11 mouse cellular contexts compared by ENCODE assay signal in the genomic region with DNA sequence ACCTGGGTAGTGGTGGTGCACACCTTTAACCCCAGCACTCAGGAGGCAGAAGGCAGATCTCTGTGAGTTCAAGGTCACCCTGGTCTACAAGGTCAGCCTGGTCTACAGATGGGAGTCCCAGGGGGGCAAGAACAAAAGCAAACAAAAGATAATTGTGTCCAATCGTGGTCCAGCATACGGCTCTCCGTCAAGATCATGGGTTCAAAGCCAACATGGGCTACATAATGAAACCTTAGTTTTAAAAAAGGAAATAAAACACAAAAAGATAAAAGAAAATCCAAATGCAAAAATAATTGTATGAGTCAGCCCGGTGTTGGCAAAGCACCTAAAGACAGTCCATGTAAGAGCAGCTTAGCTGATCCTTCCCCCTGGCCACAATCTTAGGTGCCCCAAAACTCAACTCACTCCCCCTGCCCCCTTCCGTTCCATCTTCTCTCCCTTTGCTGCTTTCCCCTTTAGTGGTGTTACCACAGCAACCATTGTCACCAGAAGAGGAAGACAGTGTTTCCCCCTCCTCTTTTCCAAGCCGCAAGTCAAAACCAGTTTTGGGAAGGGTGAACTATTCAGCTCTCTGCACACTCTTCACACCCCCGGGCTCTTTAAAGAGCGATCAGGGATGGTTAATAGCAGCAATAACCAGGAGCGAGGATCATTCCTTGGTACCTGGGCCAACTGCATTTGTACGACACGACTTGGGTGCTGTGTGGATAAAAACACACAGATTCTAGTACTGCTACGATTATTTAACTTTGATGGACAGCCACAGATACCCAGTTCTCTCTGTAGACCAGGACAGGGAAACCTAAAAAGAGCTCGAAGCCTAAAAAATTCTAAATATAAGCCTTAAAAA. TPM values are rescaled to one million over a fixed set of nuclear protein-coding genes. Genes with fewer than 3 reads are reported as not detected.
A peak's percentile ranks its signal among the peaks of the same experiment; 100 is the strongest.
DNase-seq lines count a peak whose midpoint lies in the region; ATAC-seq and TF ChIP-seq lines count a peak whose summit lies in the region.
"Had no signal": no experiment of that assay in that cellular context is flagged by ENCODE, and none has a peak within 500 bp of the region (broad histone marks: within the 10 kb centered on the region; RNA-seq: fewer than 3 reads in every experiment).

No protein-coding gene starts in this region.

- H3K36me3 ChIP-seq in heart, adult 2 months (ENCODE audit: control insufficient read depth, insufficient read depth, low read length) = peaks cover 2% of the 10 kb centered on the region; the same call in 1 of the 2 replicates
- no peaks in the 10 kb centered on the region for H3K36me3 ChIP-seq in ES-Bruce4 (ENCODE audit: control insufficient read depth, insufficient read depth, low read length, poor library complexity, severe bottlenecking)
- H3K36me3 ChIP-seq in embryonic facial prominence, embryonic 10.5 days (replicated peaks) = no peaks in the 10 kb centered on the region
- H3K36me3 ChIP-seq: liver, embryonic 12.5 days had no signal

- no peak overlapping the region for H3K9ac ChIP-seq in heart, adult 2 months (ENCODE audit: low read depth, low read length)
- no peak overlapping the region for H3K9ac ChIP-seq in ES-Bruce4 (ENCODE audit: low read depth, poor library complexity, severe bottlenecking)
- H3K9ac ChIP-seq: liver, embryonic 12.5 days had no signal

- peaks cover 2% of the 10 kb centered on the region; the same call in 1 of the 2 replicates for H3K79me2 ChIP-seq in heart, adult 2 months (replicated peaks; ENCODE audit: control insufficient read depth, insufficient read depth, low read length)

- H3K27me3 ChIP-seq in heart, adult 2 months (ENCODE audit: control insufficient read depth, insufficient read depth, low read length) = no peaks in the 10 kb centered on the region
- H3K27me3 ChIP-seq in ES-Bruce4 (ENCODE audit: control insufficient read depth, insufficient read depth, low read length, poor library complexity, severe bottlenecking) = no peaks in the 10 kb centered on the region
- H3K27me3 ChIP-seq in embryonic facial prominence, embryonic 10.5 days (replicated peaks; ENCODE audit: low read depth, poor library complexity, severe bottlenecking) = peaks cover 38% of the 10 kb centered on the region

- H3K4me1 ChIP-seq in heart, adult 2 months (ENCODE audit: control insufficient read depth, insufficient read depth, low read length) = peaks cover 24% of the 10 kb centered on the region
- H3K4me1 ChIP-seq in ES-Bruce4 (ENCODE audit: control insufficient read depth, insufficient read depth, low read length) = peaks cover 5% of the 10 kb centered on the region
- H3K4me1 ChIP-seq in embryonic facial prominence, embryonic 10.5 days = peaks cover 39% of the 10 kb centered on the region

- no peak for TF ChIP-seq POLR2A in heart, adult 2 months (IDR thresholded peaks at IDR 0.05; ENCODE audit: insufficient read depth, low read depth, low read length)
- no peak for TF ChIP-seq POLR2A in ES-Bruce4 (IDR thresholded peaks at IDR 0.05; ENCODE audit: insufficient read depth, low read length)

- no peak for DNase-seq in heart, adult 2 months
- DNase-seq in heart, postnatal 10 days = no peak
- DNase-seq in embryonic facial prominence, embryonic 10.5 days (ENCODE audit: low spot score) = no peak
- DNase-seq in thymus, postnatal 4 days = no peak
- no peak for DNase-seq in urinary bladder, postnatal 25 days (ENCODE audit: low spot score)
- DNase-seq: cerebellum, adult 8-10 months; layer of hippocampus, adult 9-11 months had no signal

- H3K4me3 ChIP-seq in heart, adult 2 months = no peak overlapping the region
- H3K4me3 ChIP-seq in ES-Bruce4 (ENCODE audit: low read depth, low read length) = no peak overlapping the region
- H3K4me3 ChIP-seq in embryonic facial prominence, embryonic 10.5 days = 0 out of 2 replicates have a peak overlapping the region, but pooled peaks have one; percentile 11
- H3K4me3 ChIP-seq: liver, embryonic 12.5 days had no signal

- peak overlapping the region; percentile 82 for H3K27ac ChIP-seq in heart, adult 2 months
- no peak overlapping the region; the same call in 1 of the 2 replicates for H3K27ac ChIP-seq in ES-Bruce4 (ENCODE audit: insufficient read depth, low read length)
- no peak overlapping the region for H3K27ac ChIP-seq in embryonic facial prominence, embryonic 10.5 days (replicated peaks)
- H3K27ac ChIP-seq: liver, embryonic 12.5 days had no signal

- intact Hi-C loops in heart, adult 2 months (cut with DNase I) = no loop called here
- intact Hi-C loops in heart, postnatal 10 days (cut with DNase I) = no loop called here

- no peaks in the 10 kb centered on the region for H3K9me3 ChIP-seq in ES-Bruce4 (replicated peaks; ENCODE audit: control insufficient read depth, insufficient read depth, low read length, poor library complexity, severe bottlenecking)
- no peaks in the 10 kb centered on the region for H3K9me3 ChIP-seq in embryonic facial prominence, embryonic 10.5 days
- H3K9me3 ChIP-seq: liver, embryonic 12.5 days had no signal

- TF ChIP-seq EP300 in heart, adult 2 months (IDR thresholded peaks at IDR 0.05; ENCODE audit: insufficient read depth, low read depth, low read length) = no peak
- TF ChIP-seq EP300 in ES-Bruce4 (IDR thresholded peaks at IDR 0.05; ENCODE audit: insufficient read depth, low read depth, low read length) = peak; percentile 65

- WGBS in heart, adult 2 months = 62% methylated on average over 13 of the region's 13 CpGs
- WGBS in embryonic facial prominence, embryonic 10.5 days = 59% methylated on average over 13 of the region's 13 CpGs

- 0 out of 2 replicates have a peak, but pooled peaks have one; percentile 9 for ATAC-seq in megakaryocyte, adult 5-6 weeks (ENCODE audit: poor library complexity, severe bottlenecking)
- ATAC-seq in frontal cortex, adult (ENCODE audit: low TSS enrichment) = no peak
- ATAC-seq: liver, embryonic 12.5 days had no signal

- no peak for TF ChIP-seq CTCF in heart, adult 2 months (IDR thresholded peaks at IDR 0.05)
- TF ChIP-seq CTCF in ES-Bruce4 (IDR thresholded peaks at IDR 0.05; ENCODE audit: low read depth, low read length) = no peak

RNA-seq across cellular contexts. Expression of a gene that starts 8.0 kb away (rescaled TPM):
- total RNA-seq in heart, adult 2 months (2021) = 100 to 1,000 TPM; 255 to 283 TPM
- polyA plus RNA-seq in heart, adult 2 months (2012; rRNA removed) = 165 and 190 TPM in 2 replicates
- total RNA-seq in heart, postnatal 10 days (2021) = 100 to 1,000 TPM; 136 to 146 TPM
- polyA plus RNA-seq in ES-Bruce4 (2011; ENCODE audit: insufficient read depth, insufficient read length, low read depth, missing spikeins) = 0.37 and 0.70 TPM in 2 replicates
- 5.2 and 6.7 TPM in 2 replicates for polyA plus RNA-seq in embryonic facial prominence, embryonic 10.5 days (2016; fragmentation: Nextera tagmentation; extraction: Ambion mirVana)
- 1.2 and 1.4 TPM in 2 replicates for total RNA-seq in megakaryocyte, adult 5-6 weeks (2015)
- total RNA-seq in megakaryocyte, adult 5-6 weeks (2017) = 0.44 and 0.73 TPM in 2 replicates

RNA-seq across cellular contexts. Expression of a gene that starts 25.7 kb away (rescaled TPM):
- total RNA-seq in heart, adult 2 months (2021) = not detected
- 0.12 TPM in 1 of 2 replicates, not detected in the other for polyA plus RNA-seq in heart, adult 2 months (2012; rRNA removed)
- total RNA-seq in heart, postnatal 10 days (2021) = not detected
- not detected in 2 replicates for polyA plus RNA-seq in ES-Bruce4 (2011; ENCODE audit: insufficient read depth, insufficient read length, low read depth, missing spikeins)
- polyA plus RNA-seq in embryonic facial prominence, embryonic 10.5 days (2016; fragmentation: Nextera tagmentation; extraction: Ambion mirVana) = 0.21 TPM in 2 replicates
- total RNA-seq in megakaryocyte, adult 5-6 weeks (2015) = not detected in 2 replicates
- 0.04 TPM in 2 replicates for total RNA-seq in megakaryocyte, adult 5-6 weeks (2017)

RNA-seq across cellular contexts. Expression of a gene that starts 34.2 kb away (rescaled TPM):
- total RNA-seq in heart, adult 2 months (2021) = 10 to 100 TPM; 79.8 to 81.6 TPM
- 63.9 and 83.2 TPM in 2 replicates for polyA plus RNA-seq in heart, adult 2 months (2012; rRNA removed)
- 10 to 100 TPM; 88.9 to 95.9 TPM for total RNA-seq in heart, postnatal 10 days (2021)
- polyA plus RNA-seq in ES-Bruce4 (2011; ENCODE audit: insufficient read depth, insufficient read length, low read depth, missing spikeins) = 18.3 and 25.1 TPM in 2 replicates
- polyA plus RNA-seq in embryonic facial prominence, embryonic 10.5 days (2016; fragmentation: Nextera tagmentation; extraction: Ambion mirVana) = 32.4 and 33.3 TPM in 2 replicates
- total RNA-seq in megakaryocyte, adult 5-6 weeks (2015) = 7.3 and 8.2 TPM in 2 replicates
- total RNA-seq in megakaryocyte, adult 5-6 weeks (2017) = 8.5 and 14.4 TPM in 2 replicates

RNA-seq across cellular contexts. Expression of a gene that starts 36.8 kb away (rescaled TPM):
- 1 to 10 TPM; 2.1 to 2.2 TPM for total RNA-seq in heart, adult 2 months (2021)
- polyA plus RNA-seq in heart, adult 2 months (2012; rRNA removed) = 3.9 and 15.3 TPM in 2 replicates
- total RNA-seq in heart, postnatal 10 days (2021) = 1 to 10 TPM; 2.3 to 4.2 TPM
- polyA plus RNA-seq in ES-Bruce4 (2011; ENCODE audit: insufficient read depth, insufficient read length, low read depth, missing spikeins) = 18.0 and 19.1 TPM in 2 replicates
- 2.7 and 3.1 TPM in 2 replicates for polyA plus RNA-seq in embryonic facial prominence, embryonic 10.5 days (2016; fragmentation: Nextera tagmentation; extraction: Ambion mirVana)
- 0.87 TPM in 1 of 2 replicates, not detected in the other for total RNA-seq in megakaryocyte, adult 5-6 weeks (2015)
- not detected in 2 replicates for total RNA-seq in megakaryocyte, adult 5-6 weeks (2017)

RNA-seq across cellular contexts. Expression of a gene that starts 37.6 kb away (rescaled TPM):
- total RNA-seq in heart, adult 2 months (2021) = under 1 TPM in 1 of 2 experiments, not detected in 1; 0.39 TPM
- polyA plus RNA-seq in heart, adult 2 months (2012; rRNA removed) = 3.2 and 8.0 TPM in 2 replicates
- total RNA-seq in heart, postnatal 10 days (2021) = 10 to 100 TPM; 11.0 to 18.1 TPM
- 1.1 and 1.3 TPM in 2 replicates for polyA plus RNA-seq in ES-Bruce4 (2011; ENCODE audit: insufficient read depth, insufficient read length, low read depth, missing spikeins)
- polyA plus RNA-seq in embryonic facial prominence, embryonic 10.5 days (2016; fragmentation: Nextera tagmentation; extraction: Ambion mirVana) = 0.48 and 0.91 TPM in 2 replicates
- total RNA-seq in megakaryocyte, adult 5-6 weeks (2015) = not detected in 2 replicates
- total RNA-seq in megakaryocyte, adult 5-6 weeks (2017) = not detected in 2 replicates

Comparison
In these comparisons a context has a peak if more than half of its experiments do, and no peak if none do; other contexts are left out.
1. RNA of a gene that starts 8.0 kb away (total RNA-seq): 255 to 283 TPM in heart, adult 2 months and 136 to 146 TPM in heart, postnatal 10 days; 0.44 to 1.4 TPM in megakaryocyte, adult 5-6 weeks; every median in the first group is over 10 times any median in the second.
2. RNA of a gene that starts 34.2 kb away (total RNA-seq): 88.9 to 95.9 TPM in heart, postnatal 10 days and 79.8 to 81.6 TPM in heart, adult 2 months; 7.3 to 14.4 TPM in megakaryocyte, adult 5-6 weeks; every median in the first group is over 4 times any median in the second.